Mouse (Mus musculus) ES-E14 (cell line): ENCODE data around the gene Nat9. TPM values are rescaled to one million over a fixed set of nuclear protein-coding genes. Genes with fewer than 3 reads are reported as not detected.

ENCODE experiments used
- DNase-seq: peaks from one replicate; pipeline ENCODE4 v3.0.0-alpha.2; 2013; ENCODE audit warnings: low read depth, low spot score
- H3K27ac ChIP-seq: 2 replicates; pipeline ENCODE4 v1.5.1; 2012; ENCODE audit warnings: low read depth, mild to moderate bottlenecking, low read length, moderate library complexity, mixed read lengths; ENCODE audit not compliant: poor library complexity, insufficient read depth, severe bottlenecking
- H3K36me3 ChIP-seq: 2 replicates; pipeline ENCODE4 v1.6.1; 2012; ENCODE audit warnings: mild to moderate bottlenecking, low read length, moderate library complexity, mixed read lengths; ENCODE audit not compliant: control insufficient read depth, poor library complexity, insufficient read depth, severe bottlenecking
- H3K4me1 ChIP-seq, 2 experiments: fragments of 150-350 bp in 1 of 2; sonication (generic) in 1 of 2; 2 replicates each; pipeline ENCODE4 v1.6.1; 2012; ENCODE audit warnings: low read length in 2 of 2, mild to moderate bottlenecking in 1 of 2, mixed read lengths in 1 of 2; ENCODE audit not compliant: control insufficient read depth in 2 of 2, insufficient read depth in 2 of 2, poor library complexity in 1 of 2
- H3K4me3 ChIP-seq, 2 experiments: fragments of 150-350 bp in 1 of 2; sonication (generic) in 1 of 2; 2 replicates each; pipeline ENCODE4 v1.5.1; 2012; ENCODE audit warnings: low read length in 2 of 2, low read depth in 1 of 2, mild to moderate bottlenecking in 1 of 2, mixed read lengths in 1 of 2; ENCODE audit not compliant: insufficient read depth in 1 of 2, poor library complexity in 1 of 2, severe bottlenecking in 1 of 2
- H3K9ac ChIP-seq: 2 replicates; pipeline ENCODE4 v1.6.1; 2012; ENCODE audit warnings: low read depth, mild to moderate bottlenecking, low read length, mixed read lengths; ENCODE audit not compliant: poor library complexity, insufficient read depth, severe bottlenecking
- H3K9me3 ChIP-seq: fragments of 150-350 bp; sonication (generic); 2 replicates; pipeline ENCODE4 v1.6.1; 2012; ENCODE audit warnings: low read depth, mild to moderate bottlenecking, low read length; ENCODE audit not compliant: control insufficient read depth, insufficient read depth
- CHD2 ChIP-seq: IDR thresholded peaks from 2 replicates; pipeline ENCODE4 v1.6.1; 2014; ENCODE audit warnings: mild to moderate bottlenecking, low read depth, low read length, inconsistent platforms
- HCFC1 ChIP-seq: IDR thresholded peaks from 2 replicates; pipeline ENCODE4 v1.6.1; 2012; ENCODE audit warnings: low read length, inconsistent platforms, borderline replicate concordance; ENCODE audit not compliant: insufficient read depth
- MAFK ChIP-seq: IDR thresholded peaks from 2 replicates; pipeline ENCODE4 v1.6.1; 2014; ENCODE audit warnings: mild to moderate bottlenecking, low read depth, low read length, inconsistent platforms; ENCODE audit not compliant: insufficient read depth
- ZC3H11A ChIP-seq: IDR thresholded peaks from 2 replicates; pipeline ENCODE4 v1.6.1; 2012; ENCODE audit warnings: low read depth, mild to moderate bottlenecking, inconsistent platforms, low read length, borderline replicate concordance
- ZNF384 ChIP-seq: IDR thresholded peaks from 2 replicates; pipeline ENCODE4 v1.6.1; 2012; ENCODE audit warnings: low read depth, low read length, inconsistent platforms
- in situ Hi-C, 2 experiments: fragments of 600-800 bp; cut with MboI; formaldehyde crosslinking; loops; one replicate each; pipeline ENCODE4 v1.15.1; 2025; ENCODE audit warnings: low sequenced_read_pairs in 2 of 2, inconsistent platforms in 1 of 2; ENCODE audit not compliant: unreplicated experiment in 2 of 2
- total RNA-seq: library from RNA; depleted of rRNA; stranded (reverse); fragments of 300-350 nt; gene quantifications from 2 replicates; pipeline ENCODE4 v1.2.3, GENCODE M21; 2012

Nat9 gene
- total RNA-seq, 1 experiment: 19.3 TPM

- Histone ChIP-seq H3K4me1 (peaks cover 6 to 21% of the 10 kb centered on the region in 2 experiments; a peak in 2 of 4 replicates), H3K9ac (peak overlapping the region; percentile 82), H3K36me3 (peaks cover 19% of the 10 kb centered on the region; the same call in 1 of the 2 replicates), H3K9me3 (no peaks in the 10 kb centered on the region), H3K27ac (no peak overlapping the region), H3K4me3 (peak overlapping the region; percentile 82 to 87)
- no peak for DNase-seq
- in situ Hi-C loops: no loop called here
- TF ChIP-seq MAFK: no peak
- TF ChIP-seq ZC3H11A: no peak
- no peak for TF ChIP-seq CHD2
- no peak for TF ChIP-seq ZNF384
- no peak for TF ChIP-seq HCFC1
Measured at GRCm38 (mm10) chr11:115164341-115164975, 23.2 kb downstream of the Nat9 start.

DNA sequence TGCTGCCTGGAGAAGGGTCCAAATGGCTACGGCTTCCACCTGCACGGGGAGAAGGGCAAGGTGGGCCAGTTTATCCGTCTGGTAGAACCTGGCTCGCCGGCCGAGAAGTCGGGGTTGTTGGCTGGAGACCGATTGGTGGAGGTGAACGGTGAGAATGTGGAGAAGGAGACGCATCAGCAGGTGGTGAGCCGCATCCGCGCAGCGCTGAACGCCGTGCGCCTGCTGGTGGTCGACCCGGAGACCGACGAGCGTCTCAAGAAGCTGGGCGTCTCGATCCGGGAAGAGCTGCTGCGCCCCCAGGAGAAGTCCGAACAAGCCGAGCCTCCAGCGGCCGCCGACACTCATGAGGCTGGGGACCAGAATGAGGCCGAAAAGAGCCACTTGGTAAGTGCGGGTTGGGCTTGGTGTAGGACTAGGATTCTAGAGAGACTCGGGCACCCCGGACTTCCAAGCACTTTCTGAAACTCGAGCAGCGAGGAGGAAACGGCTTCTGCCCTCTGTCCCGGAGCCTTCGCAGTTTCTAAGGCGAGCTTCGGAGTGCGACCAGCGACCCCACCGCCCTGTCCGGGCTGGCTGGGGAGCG, 24.0 kb downstream of the Nat9 start:
- H3K4me3 ChIP-seq: peak overlapping the region; percentile 82 to 87
- peaks cover 6 to 21% of the 10 kb centered on the region in 2 experiments; a peak in 2 of 4 replicates for H3K4me1 ChIP-seq
- no peaks in the 10 kb centered on the region for H3K9me3 ChIP-seq
- in situ Hi-C loops: no loop called here
- DNase-seq: no peak
- H3K9ac ChIP-seq: peak overlapping the region; percentile 82
- H3K36me3 ChIP-seq: peaks cover 15% of the 10 kb centered on the region; the same call in 1 of the 2 replicates
- TF ChIP-seq ZC3H11A (no peak), CHD2 (no peak), ZNF384 (no peak), MAFK (no peak), HCFC1 (no peak)
- no peak overlapping the region for H3K27ac ChIP-seq

DNA sequence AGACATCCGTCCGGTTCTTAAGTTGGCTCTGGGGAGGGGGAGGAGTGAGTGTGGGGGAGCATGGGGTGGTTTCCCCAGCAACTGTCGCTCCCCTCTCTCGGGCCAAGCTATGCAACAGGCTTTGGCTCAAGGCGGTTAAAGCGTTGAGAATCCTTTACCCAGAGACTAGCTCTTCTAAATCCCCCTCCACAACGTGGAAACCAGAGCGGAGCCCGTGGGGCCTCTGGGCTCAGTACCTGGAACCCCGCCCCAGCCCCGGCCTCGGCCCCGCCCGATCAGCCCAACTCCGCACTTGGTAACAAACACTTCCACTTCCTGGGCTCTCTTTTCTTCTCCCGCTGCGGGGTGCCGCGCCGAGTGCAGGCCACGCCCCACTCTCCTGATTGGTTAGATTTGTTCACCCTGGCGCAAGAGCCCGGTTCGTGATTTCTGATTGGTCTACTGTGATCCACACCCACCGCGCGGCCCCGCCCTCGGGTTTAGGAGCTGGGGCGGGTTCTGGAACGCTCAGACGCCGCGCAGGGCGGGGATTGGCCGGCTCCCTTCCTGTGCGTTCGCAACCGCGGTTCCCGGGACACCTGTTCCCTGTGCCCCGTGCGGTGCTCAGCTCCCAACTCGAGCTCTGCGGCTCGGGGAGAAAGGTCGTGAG, 24.7 kb downstream of the Nat9 start, which contains the start of gene Slc9a3r1:
TSS of gene Slc9a3r1 (plus strand) at position 510 of the 649 bp plus-strand sequence.
- Histone ChIP-seq H3K9me3 (no peaks in the 10 kb centered on the region), H3K4me1 (peaks cover 6 to 21% of the 10 kb centered on the region in 2 experiments; a peak in 2 of 4 replicates), H3K27ac (peak within 1 kb of the TSS; percentile 46), H3K36me3 (peaks cover 12% of the 10 kb centered on the region; the same call in 1 of the 2 replicates), H3K4me3 (peak within 1 kb of the TSS; percentile 82 to 87), H3K9ac (peak within 1 kb of the TSS; percentile 82)
- in situ Hi-C loops: no loop called here
- no peak for TF ChIP-seq ZC3H11A
- TF ChIP-seq MAFK: no peak
- no peak for TF ChIP-seq HCFC1
- no peak for TF ChIP-seq ZNF384
- no peak for TF ChIP-seq CHD2
- peak; percentile 99 for DNase-seq

DNA sequence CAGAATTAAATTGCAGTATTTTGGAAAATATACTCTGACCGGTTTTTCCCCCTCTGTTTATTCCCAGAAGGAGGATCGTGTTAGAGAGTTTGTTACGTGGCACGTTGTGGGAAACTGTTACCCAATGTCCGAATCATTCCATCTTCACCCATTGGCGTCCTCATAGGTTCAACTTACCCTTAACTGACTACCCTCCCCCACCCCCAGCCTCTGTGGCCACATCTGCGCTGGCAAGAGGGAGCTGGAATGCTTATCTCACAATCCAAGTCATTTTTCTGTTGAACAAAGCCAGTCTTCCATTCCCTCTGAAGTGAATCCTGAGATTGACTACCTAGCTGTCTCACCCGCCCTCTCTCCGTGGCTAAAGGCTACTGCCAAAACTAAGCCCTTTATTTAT, 25.5 kb downstream of the Nat9 start:
- Histone ChIP-seq H3K9ac (peak overlapping the region; percentile 37; the same call in 1 of the 2 replicates), H3K36me3 (peaks cover 7% of the 10 kb centered on the region; the same call in 1 of the 2 replicates), H3K9me3 (no peaks in the 10 kb centered on the region), H3K4me1 (peaks cover 6 to 23% of the 10 kb centered on the region in 2 experiments; a peak in 2 of 4 replicates), H3K4me3 (0 out of 4 replicates have a peak overlapping the region, but pooled peaks of 1 of the 2 experiments have one; percentile 82), H3K27ac (no peak overlapping the region)
- no peak for DNase-seq
- TF ChIP-seq CHD2 (no peak), ZC3H11A (no peak), ZNF384 (no peak), MAFK (no peak)
- in situ Hi-C loops: no loop called here
